Mouse (Mus musculus): ENCODE measurements around the gene Muc5b. TPM values are rescaled to one million over a fixed set of nuclear protein-coding genes. Genes with fewer than 3 reads are reported as not detected.

Muc5b gene
- polyA plus RNA-seq, 1 experiment, result not detected

DNA sequence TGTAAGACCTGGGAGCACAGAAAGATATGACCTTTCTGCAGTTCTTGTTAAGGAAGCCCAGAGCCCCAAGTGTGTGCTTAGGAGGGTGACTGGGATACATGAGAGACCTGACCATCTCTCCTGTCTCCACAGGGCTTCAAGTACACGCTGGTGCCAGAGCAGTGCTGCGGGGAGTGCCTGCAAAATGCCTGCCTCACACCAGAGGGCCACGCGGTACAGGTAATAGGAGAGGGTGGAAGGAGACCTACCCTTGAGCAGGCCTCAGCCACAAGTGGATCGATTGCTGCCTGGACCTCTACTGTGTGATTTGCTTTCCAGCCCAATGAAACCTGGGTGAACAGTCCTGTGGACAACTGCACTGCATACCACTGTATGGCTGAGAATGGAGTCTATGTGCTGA, 31.7 kb downstream of the Muc5b start:
- 75% methylated on average over 5 of the region's 5 CpGs for WGBS
- Histone ChIP-seq H3K27ac (ENCODE audit: control insufficient read depth, insufficient read depth, low read depth, low read length, poor library complexity) (no peak overlapping the region), H3K4me3 (replicated peaks; ENCODE audit: control insufficient read depth, low read depth, low read length) (no peak overlapping the region), H3K4me1 (ENCODE audit: control insufficient read depth, insufficient read depth, low read length) (no peaks in the 10 kb centered on the region)
- no peak for TF ChIP-seq POLR2A (IDR thresholded peaks at IDR 0.05; ENCODE audit: borderline replicate concordance, control insufficient read depth, low read depth, low read length)
- TF ChIP-seq CTCF (IDR thresholded peaks at IDR 0.05; ENCODE audit: control insufficient read depth, insufficient read depth, low read length), result peak; percentile 16; the same call in 1 of the 2 replicates

DNA sequence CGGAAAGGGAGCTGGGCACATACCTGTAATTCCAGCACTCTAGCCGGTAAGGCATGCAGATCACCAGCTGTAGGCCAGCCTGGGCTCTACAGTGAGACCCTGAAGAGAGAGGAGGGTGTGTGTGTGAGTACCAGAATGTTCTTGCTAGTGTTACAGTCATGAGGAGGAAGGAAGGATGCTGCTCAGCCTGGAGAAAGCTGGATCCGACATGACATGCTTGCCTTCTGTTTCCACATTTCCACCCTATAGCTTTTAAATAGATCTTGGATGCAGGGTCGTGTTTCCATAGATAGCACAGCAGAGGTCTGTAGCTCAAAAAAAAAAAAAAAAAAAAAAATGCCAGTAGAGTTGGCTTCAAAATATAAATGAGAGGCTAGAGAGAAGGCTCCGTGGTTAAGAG, 36.0 kb downstream of the Muc5b start:
- H3K4me3 ChIP-seq (replicated peaks; ENCODE audit: control insufficient read depth, low read depth, low read length), result no peak overlapping the region
- WGBS, result 87% methylated on average over 5 of the region's 5 CpGs
- TF ChIP-seq POLR2A (IDR thresholded peaks at IDR 0.05; ENCODE audit: borderline replicate concordance, control insufficient read depth, low read depth, low read length), result no peak
- TF ChIP-seq CTCF (IDR thresholded peaks at IDR 0.05; ENCODE audit: control insufficient read depth, insufficient read depth, low read length), result no peak
- H3K27ac ChIP-seq (ENCODE audit: control insufficient read depth, insufficient read depth, low read depth, low read length, poor library complexity), result no peak overlapping the region
- no peaks in the 10 kb centered on the region for H3K4me1 ChIP-seq (ENCODE audit: control insufficient read depth, insufficient read depth, low read length)

DNA sequence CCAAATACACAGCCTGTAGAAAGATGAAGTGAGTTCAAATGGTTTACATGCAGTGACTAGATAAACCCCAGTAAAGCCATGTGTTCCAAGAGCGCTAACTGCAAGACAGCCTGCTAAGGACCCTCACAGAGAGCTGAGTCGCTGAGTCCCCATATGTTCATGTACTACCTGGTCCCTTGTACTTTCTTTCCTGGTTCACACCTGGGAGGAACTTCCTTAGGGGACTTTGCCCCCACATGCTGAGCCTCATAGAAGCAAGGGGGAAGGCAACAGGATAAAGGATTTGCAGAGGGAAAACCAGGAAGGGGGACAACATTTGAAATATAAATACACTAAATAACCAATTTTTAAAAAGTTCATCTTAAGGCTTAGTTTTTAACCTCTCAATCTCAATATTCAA, 39.9 kb downstream of the Muc5b start:
- no peaks in the 10 kb centered on the region for H3K4me1 ChIP-seq (ENCODE audit: control insufficient read depth, insufficient read depth, low read length)
- no peak overlapping the region for H3K4me3 ChIP-seq (replicated peaks; ENCODE audit: control insufficient read depth, low read depth, low read length)

DNA sequence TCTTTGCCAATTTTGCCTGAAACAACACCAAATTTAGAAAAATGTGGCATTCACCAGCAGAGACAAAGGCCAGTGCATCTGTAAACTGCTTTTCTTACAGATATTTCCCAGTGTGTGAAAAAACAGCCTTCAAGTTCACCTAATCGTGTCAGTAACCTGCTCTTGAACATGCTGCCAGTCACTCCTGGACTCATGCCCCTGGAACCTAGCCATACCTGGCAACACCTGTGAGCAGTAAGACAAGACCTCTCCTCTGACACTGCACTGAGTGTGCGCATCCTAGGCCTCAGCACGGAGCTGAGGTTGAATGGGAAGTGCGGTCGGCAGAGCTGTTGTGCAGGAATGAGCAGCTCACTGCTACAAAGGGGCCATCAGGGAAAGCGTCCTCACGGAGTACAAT, 53.3 kb downstream of the Muc5b start:
- no peaks in the 10 kb centered on the region; the same call in 1 of the 2 replicates for H3K4me1 ChIP-seq (ENCODE audit: control insufficient read depth, insufficient read depth, low read length)
- 95% methylated on average over 7 of the region's 7 CpGs for WGBS

More for the DNA sequence above, 39.9 kb downstream of the Muc5b start:
- H3K27ac ChIP-seq (ENCODE audit: control insufficient read depth, insufficient read depth, low read depth, low read length, poor library complexity), result no peak overlapping the region
- TF ChIP-seq POLR2A (IDR thresholded peaks at IDR 0.05; ENCODE audit: borderline replicate concordance, control insufficient read depth, low read depth, low read length) (no peak), CTCF (IDR thresholded peaks at IDR 0.05; ENCODE audit: control insufficient read depth, insufficient read depth, low read length) (no peak)
- 91% methylated on average over 2 of the region's 2 CpGs for WGBS

DNA sequence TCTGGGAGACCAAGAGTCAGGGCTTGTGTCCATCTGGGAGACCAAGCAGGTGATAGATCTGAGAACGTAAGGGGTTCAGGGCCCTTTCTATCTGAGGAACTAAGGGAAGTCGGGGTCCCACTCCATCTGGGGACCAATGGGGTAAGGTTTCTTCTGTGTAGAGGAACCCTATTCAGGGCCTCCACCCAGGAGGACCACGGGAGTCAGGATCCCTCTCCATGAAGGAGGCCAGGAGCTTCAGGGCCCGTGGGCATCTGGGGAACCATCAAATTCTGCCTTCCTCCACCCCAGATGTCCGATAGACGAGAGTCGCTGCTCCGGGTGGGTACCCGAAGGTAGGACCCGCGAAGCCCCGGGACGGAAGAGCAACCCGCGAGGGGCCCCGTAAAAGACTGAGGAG, 63.0 kb downstream of the Muc5b start:
- peak overlapping the region; percentile 84 for H3K27ac ChIP-seq (ENCODE audit: control insufficient read depth, insufficient read depth, low read depth, low read length, poor library complexity)
- TF ChIP-seq CTCF (IDR thresholded peaks at IDR 0.05; ENCODE audit: control insufficient read depth, insufficient read depth, low read length), result no peak
- TF ChIP-seq POLR2A (IDR thresholded peaks at IDR 0.05; ENCODE audit: borderline replicate concordance, control insufficient read depth, low read depth, low read length), result no peak
- H3K4me1 ChIP-seq (ENCODE audit: control insufficient read depth, insufficient read depth, low read length), result peaks cover 3% of the 10 kb centered on the region
- H3K4me3 ChIP-seq (replicated peaks; ENCODE audit: control insufficient read depth, low read depth, low read length), result peak overlapping the region; percentile 94
- WGBS, result under 1% methylated on average over 16 of the region's 16 CpGs

More for the DNA sequence above, 53.3 kb downstream of the Muc5b start:
- Histone ChIP-seq H3K27ac (ENCODE audit: control insufficient read depth, insufficient read depth, low read depth, low read length, poor library complexity) (no peak overlapping the region; the same call in 1 of the 2 replicates), H3K4me3 (replicated peaks; ENCODE audit: control insufficient read depth, low read depth, low read length) (no peak overlapping the region)
- TF ChIP-seq CTCF (IDR thresholded peaks at IDR 0.05; ENCODE audit: control insufficient read depth, insufficient read depth, low read length) (no peak), POLR2A (IDR thresholded peaks at IDR 0.05; ENCODE audit: borderline replicate concordance, control insufficient read depth, low read depth, low read length) (no peak)

DNA sequence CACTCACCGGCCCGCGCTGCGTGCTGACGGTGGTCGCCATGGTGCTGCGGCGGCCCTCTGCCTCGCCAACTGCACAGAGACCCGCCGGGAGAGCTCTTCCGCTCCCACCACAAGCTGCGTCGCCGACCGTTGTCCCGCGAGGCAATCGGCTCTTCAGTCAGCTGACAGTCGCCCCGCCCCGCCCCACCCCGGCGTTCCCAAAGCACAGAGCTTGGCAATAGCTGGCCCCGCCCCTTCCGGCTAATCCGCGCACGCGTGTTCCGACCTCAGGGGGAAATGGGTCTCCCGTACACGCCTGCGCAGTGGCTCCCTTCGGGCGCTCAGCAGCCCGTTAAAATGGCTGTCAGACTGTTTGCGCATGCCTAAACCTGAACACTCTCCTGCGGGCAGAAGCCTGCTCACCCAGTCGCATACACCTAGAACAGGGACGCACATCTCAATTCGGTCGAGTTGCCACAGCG, 63.4 kb downstream of the Muc5b start:
- TF ChIP-seq POLR2A (IDR thresholded peaks at IDR 0.05; ENCODE audit: borderline replicate concordance, control insufficient read depth, low read depth, low read length), result peak; percentile 86
- TF ChIP-seq CTCF (IDR thresholded peaks at IDR 0.05; ENCODE audit: control insufficient read depth, insufficient read depth, low read length), result no peak
- WGBS, result under 1% methylated on average over 44 of the region's 44 CpGs
- Histone ChIP-seq H3K4me3 (replicated peaks; ENCODE audit: control insufficient read depth, low read depth, low read length) (peak overlapping the region; percentile 94), H3K4me1 (ENCODE audit: control insufficient read depth, insufficient read depth, low read length) (peaks cover 3% of the 10 kb centered on the region), H3K27ac (ENCODE audit: control insufficient read depth, insufficient read depth, low read depth, low read length, poor library complexity) (peak overlapping the region; percentile 84)

DNA sequence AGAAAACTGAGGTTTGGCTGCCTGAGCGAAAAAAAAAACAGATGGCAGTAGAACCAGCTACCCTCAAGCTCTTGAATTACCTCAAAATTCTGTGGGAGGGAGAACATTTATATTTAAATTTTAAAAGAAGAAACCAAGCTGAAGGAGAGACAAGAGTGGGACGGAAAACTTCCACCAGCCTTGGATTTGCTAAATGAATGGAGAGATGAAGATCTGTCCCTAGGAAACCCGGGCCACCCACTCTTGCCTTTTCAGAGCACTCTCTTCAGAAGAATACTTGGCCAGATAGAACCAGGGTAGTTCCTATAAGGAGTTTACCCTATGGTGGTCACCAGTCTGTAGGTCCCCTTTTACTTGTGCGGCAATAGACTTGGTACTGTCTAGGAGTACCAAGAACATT, 63.9 kb downstream of the Muc5b start:
- Histone ChIP-seq H3K27ac (ENCODE audit: control insufficient read depth, insufficient read depth, low read depth, low read length, poor library complexity) (peak overlapping the region; percentile 32; the same call in 1 of the 2 replicates), H3K4me1 (ENCODE audit: control insufficient read depth, insufficient read depth, low read length) (peaks cover 3% of the 10 kb centered on the region), H3K4me3 (replicated peaks; ENCODE audit: control insufficient read depth, low read depth, low read length) (peak overlapping the region; percentile 71)
- WGBS, result 81% methylated on average over 4 of the region's 4 CpGs
- no peak for TF ChIP-seq POLR2A (IDR thresholded peaks at IDR 0.05; ENCODE audit: borderline replicate concordance, control insufficient read depth, low read depth, low read length)

DNA sequence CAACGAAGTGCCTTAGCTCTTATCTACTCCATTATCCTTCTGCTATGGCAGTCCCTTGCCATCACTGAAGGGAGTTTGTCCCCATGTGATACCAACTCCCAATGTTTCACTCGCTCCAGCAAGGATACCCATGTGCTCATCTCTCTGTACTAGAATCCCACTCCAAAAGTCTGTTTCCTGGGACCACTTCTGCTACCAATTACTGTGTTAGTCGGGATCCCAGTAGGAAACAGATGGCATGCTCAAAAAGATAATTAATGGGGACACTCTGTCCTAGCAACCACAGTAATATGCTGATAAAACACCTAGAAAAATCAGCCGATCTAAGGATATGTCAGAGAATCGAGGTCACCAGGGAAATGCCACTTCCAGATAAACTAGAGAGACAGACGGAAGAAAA, 69.7 kb downstream of the Muc5b start:
- Histone ChIP-seq H3K4me3 (replicated peaks; ENCODE audit: control insufficient read depth, low read depth, low read length) (no peak overlapping the region), H3K27ac (ENCODE audit: control insufficient read depth, insufficient read depth, low read depth, low read length, poor library complexity) (no peak overlapping the region), H3K4me1 (ENCODE audit: control insufficient read depth, insufficient read depth, low read length) (no peaks in the 10 kb centered on the region; the same call in 1 of the 2 replicates)
- TF ChIP-seq POLR2A (IDR thresholded peaks at IDR 0.05; ENCODE audit: borderline replicate concordance, control insufficient read depth, low read depth, low read length), result no peak
- no peak for TF ChIP-seq CTCF (IDR thresholded peaks at IDR 0.05; ENCODE audit: control insufficient read depth, insufficient read depth, low read length)
- WGBS, result 66% methylated on average over 6 of the region's 6 CpGs

DNA sequence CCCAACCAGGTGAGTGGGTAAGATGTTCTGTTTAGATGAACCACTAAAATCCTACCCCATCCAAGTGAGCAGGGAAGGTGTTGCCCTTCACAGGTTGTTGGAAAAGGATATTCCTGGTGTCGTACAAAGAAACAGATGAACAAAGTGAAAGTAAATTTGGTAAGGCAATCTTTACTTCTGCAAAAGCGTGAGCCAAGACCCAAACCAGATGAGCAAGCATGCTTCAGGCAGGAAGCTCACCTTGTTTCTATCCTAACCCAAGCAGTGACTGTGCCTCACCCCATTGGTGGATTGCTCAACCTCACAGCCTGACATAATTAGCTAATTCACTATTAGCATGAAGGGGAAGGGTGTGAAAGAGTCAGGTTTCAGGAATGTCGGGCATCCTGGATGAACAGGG, 72.4 kb downstream of the Muc5b start:
- H3K4me3 ChIP-seq (replicated peaks; ENCODE audit: control insufficient read depth, low read depth, low read length), result peak overlapping the region; percentile 48
- WGBS, result 15% methylated on average over 3 of the region's 3 CpGs
- no peak overlapping the region for H3K27ac ChIP-seq (ENCODE audit: control insufficient read depth, insufficient read depth, low read depth, low read length, poor library complexity)
- TF ChIP-seq CTCF (IDR thresholded peaks at IDR 0.05; ENCODE audit: control insufficient read depth, insufficient read depth, low read length), result no peak
- no peak for TF ChIP-seq POLR2A (IDR thresholded peaks at IDR 0.05; ENCODE audit: borderline replicate concordance, control insufficient read depth, low read depth, low read length)
- no peaks in the 10 kb centered on the region; the same call in 1 of the 2 replicates for H3K4me1 ChIP-seq (ENCODE audit: control insufficient read depth, insufficient read depth, low read length)
